Mouse (Mus musculus): ENCODE results near the gene Arpp21. TPM values are rescaled to one million over a fixed set of nuclear protein-coding genes. Genes with fewer than 3 reads are reported as not detected.

Gene Arpp21
- total RNA-seq, 2 experiments from 2014 or later: 246 to 309 TPM

GRCm38 (mm10) chr9:112032169-112032568, 203.6 kb downstream of the Arpp21 start:
- no peak for DNase-seq (ENCODE audit: low spot score in 2 of 2)

- DNase-seq (ENCODE audit: low spot score in 2 of 2): no peak
Observed at GRCm38 (mm10) chr9:112023562-112024015, 212.1 kb downstream of the Arpp21 start.

- no peak for DNase-seq (ENCODE audit: low spot score in 2 of 2)
Observed at GRCm38 (mm10) chr9:112023111-112023510, 212.6 kb downstream of the Arpp21 start.

Small RNA genes lying within 50 kb of the gene (microRNA-seq; reads per million reads assigned to microRNA genes)
- 1,591 to 2,660 reads per million in 2 experiments for gene Mir128-2

All from layer of hippocampus, postnatal 14 days (tissue).